Mouse (Mus musculus): ENCODE results near the gene Olfr593. TPM values are rescaled to one million over a fixed set of nuclear protein-coding genes. Genes with fewer than 3 reads are reported as not detected.

The Olfr593 gene
- polyA plus RNA-seq (2014; fragmentation: Illumina TruSeq; extraction: RNeasy Lipid Tissue Mini Kit (QIAGEN cat#74804); ENCODE audit: low read depth, low replicate concordance), result not detected

DNA sequence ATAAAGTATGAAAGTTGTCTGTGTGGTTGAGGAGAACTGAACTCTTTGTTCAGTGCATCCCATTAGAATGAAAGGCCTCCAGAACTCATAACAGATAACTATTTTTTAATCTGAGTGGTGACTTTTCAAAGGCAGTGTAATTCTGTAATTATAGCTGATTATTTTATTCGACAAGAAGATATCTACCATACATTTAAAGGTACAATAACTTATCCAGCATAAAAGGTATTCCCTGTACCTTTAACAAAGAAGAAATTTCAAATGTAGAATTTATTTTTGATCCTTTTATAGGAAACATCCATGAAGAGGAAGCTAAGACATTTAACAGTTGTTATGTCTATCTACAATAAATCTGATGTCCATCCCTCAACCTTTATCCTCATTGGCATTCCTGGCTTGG lies at the start of gene Olfr593:
TSS of gene Olfr593 (plus strand) at position 301 of the 400 bp plus-strand sequence.

DNA sequence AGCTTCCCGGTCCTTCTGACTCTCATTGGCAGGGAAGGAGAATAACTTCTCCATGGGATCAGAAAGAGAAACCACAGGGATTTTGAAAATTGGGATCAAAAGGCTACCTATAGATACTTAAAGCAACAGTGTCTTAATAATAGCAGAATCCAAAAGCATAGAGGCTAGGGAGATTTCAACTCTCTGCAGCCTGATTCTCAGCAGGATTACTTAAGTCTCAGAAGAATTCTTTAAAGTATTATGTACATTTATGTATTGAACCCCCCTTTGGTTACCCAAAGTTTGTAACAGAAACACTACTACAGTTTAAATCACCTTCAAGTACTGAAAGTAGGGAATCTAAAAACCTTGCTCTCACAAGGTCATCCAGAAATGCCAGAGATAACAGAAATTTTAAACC lies 33.4 kb upstream of the Olfr593 start, which contains the start of gene Olfr591:
TSS of gene Olfr591 (minus strand) at position 101 of the 400 bp plus-strand sequence.

DNA sequence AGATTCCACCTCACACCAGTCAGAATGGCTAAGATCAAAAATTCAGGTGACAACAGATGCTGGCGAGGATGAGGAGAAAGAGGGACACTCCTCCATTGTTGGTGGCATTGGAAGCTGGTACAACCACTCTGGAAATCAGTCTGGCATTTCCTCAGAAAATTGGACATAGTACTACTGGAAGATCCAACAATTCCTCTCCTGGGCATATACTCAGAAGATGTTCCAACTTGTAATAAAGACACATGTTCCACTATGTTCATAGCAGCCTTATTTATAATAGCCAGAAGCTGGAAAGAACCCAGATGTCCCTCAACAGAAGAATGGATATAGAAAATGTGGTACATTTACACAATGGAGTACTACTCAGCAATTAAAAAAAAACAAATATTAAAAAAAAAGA lies 27.2 kb upstream of the Olfr593 start, which contains the start of gene Olfr592:
TSS of gene Olfr592 (plus strand) at position 301 of the 400 bp plus-strand sequence.

DNA sequence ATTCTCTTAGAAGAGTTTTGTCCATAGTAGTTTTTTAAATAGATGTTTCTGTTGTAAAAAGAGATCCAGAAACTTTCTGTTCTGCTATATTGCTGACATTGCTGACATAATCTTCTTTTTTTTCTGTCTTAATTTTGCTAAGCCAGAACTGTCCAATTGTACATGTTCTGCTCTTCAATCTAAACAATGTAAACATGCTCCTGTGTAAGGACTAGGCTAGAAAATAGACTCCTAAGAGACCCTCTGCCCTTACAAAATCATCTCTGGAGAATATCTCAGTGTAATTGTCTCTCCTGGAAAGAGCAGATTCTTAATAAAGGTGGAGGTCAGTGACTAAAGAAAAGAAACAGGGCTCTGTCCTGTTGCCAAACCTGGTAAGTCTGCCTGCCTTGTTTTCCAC lies 5.0 kb downstream of the Olfr593 start, which contains the start of gene Olfr594:
TSS of gene Olfr594 (plus strand) at position 301 of the 400 bp plus-strand sequence.

DNA sequence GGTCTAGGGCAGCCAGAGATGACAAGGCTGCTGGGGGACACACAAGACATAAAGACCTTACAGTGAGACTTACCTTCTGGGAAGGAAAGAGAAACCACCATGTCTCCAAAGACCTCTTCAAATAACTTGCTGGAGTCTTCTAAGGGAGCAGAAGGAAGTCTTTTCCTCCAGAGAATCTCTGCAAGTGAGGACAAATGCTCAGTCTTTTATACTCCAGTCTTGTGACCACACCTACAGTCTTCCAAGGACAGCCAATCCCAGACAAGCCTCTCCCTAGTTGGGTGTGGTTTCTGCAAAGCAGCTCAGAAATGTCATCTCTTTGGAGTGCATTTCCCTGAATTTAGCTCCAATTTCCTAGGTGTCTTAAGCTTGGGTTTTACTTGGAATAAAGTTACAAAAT lies 40.7 kb downstream of the Olfr593 start, which contains the start of gene Usp17ld:
TSS of gene Usp17ld (minus strand) at position 101 of the 400 bp plus-strand sequence.

Other genes with a start within 250 kb of the Olfr593 start
- gene Olfr576, start 249.2 kb upstream of the Olfr593 start, polyA plus RNA-seq (2014; fragmentation: Illumina TruSeq; extraction: RNeasy Lipid Tissue Mini Kit (QIAGEN cat#74804); ENCODE audit: low read depth, low replicate concordance), result not detected
- not detected for gene Olfr577, start 235.9 kb upstream of the Olfr593 start, polyA plus RNA-seq (2014; fragmentation: Illumina TruSeq; extraction: RNeasy Lipid Tissue Mini Kit (QIAGEN cat#74804); ENCODE audit: low read depth, low replicate concordance)
- not detected for gene Olfr578, start 222.5 kb upstream of the Olfr593 start, polyA plus RNA-seq (2014; fragmentation: Illumina TruSeq; extraction: RNeasy Lipid Tissue Mini Kit (QIAGEN cat#74804); ENCODE audit: low read depth, low replicate concordance)
- gene Olfr582, start 173.8 kb upstream of the Olfr593 start, polyA plus RNA-seq (2014; fragmentation: Illumina TruSeq; extraction: RNeasy Lipid Tissue Mini Kit (QIAGEN cat#74804); ENCODE audit: low read depth, low replicate concordance), result not detected
- gene Olfr583, start 160.6 kb upstream of the Olfr593 start, polyA plus RNA-seq (2014; fragmentation: Illumina TruSeq; extraction: RNeasy Lipid Tissue Mini Kit (QIAGEN cat#74804); ENCODE audit: low read depth, low replicate concordance), result not detected
- gene Olfr584, start 130.0 kb upstream of the Olfr593 start, polyA plus RNA-seq (2014; fragmentation: Illumina TruSeq; extraction: RNeasy Lipid Tissue Mini Kit (QIAGEN cat#74804); ENCODE audit: low read depth, low replicate concordance), result not detected
- not detected for gene Olfr585, start 114.1 kb upstream of the Olfr593 start, polyA plus RNA-seq (2014; fragmentation: Illumina TruSeq; extraction: RNeasy Lipid Tissue Mini Kit (QIAGEN cat#74804); ENCODE audit: low read depth, low replicate concordance)
- gene Olfr586, start 86.2 kb upstream of the Olfr593 start, polyA plus RNA-seq (2014; fragmentation: Illumina TruSeq; extraction: RNeasy Lipid Tissue Mini Kit (QIAGEN cat#74804); ENCODE audit: low read depth, low replicate concordance), result not detected
- gene Olfr588-ps1, start 71.0 kb upstream of the Olfr593 start, polyA plus RNA-seq (2014; fragmentation: Illumina TruSeq; extraction: RNeasy Lipid Tissue Mini Kit (QIAGEN cat#74804); ENCODE audit: low read depth, low replicate concordance), result not detected
- not detected for gene Olfr589, start 55.5 kb upstream of the Olfr593 start, polyA plus RNA-seq (2014; fragmentation: Illumina TruSeq; extraction: RNeasy Lipid Tissue Mini Kit (QIAGEN cat#74804); ENCODE audit: low read depth, low replicate concordance)
- not detected for gene Olfr591, start 33.5 kb upstream of the Olfr593 start, polyA plus RNA-seq (2014; fragmentation: Illumina TruSeq; extraction: RNeasy Lipid Tissue Mini Kit (QIAGEN cat#74804); ENCODE audit: low read depth, low replicate concordance)
- gene Olfr592, start 27.1 kb upstream of the Olfr593 start, polyA plus RNA-seq (2014; fragmentation: Illumina TruSeq; extraction: RNeasy Lipid Tissue Mini Kit (QIAGEN cat#74804); ENCODE audit: low read depth, low replicate concordance), result not detected
- gene Olfr594, start 5.1 kb downstream of the Olfr593 start, polyA plus RNA-seq (2014; fragmentation: Illumina TruSeq; extraction: RNeasy Lipid Tissue Mini Kit (QIAGEN cat#74804); ENCODE audit: low read depth, low replicate concordance), result not detected
- gene Usp17ld, start 40.6 kb downstream of the Olfr593 start, polyA plus RNA-seq (2014; fragmentation: Illumina TruSeq; extraction: RNeasy Lipid Tissue Mini Kit (QIAGEN cat#74804); ENCODE audit: low read depth, low replicate concordance), result not detected
- gene Olfr596, start 93.8 kb downstream of the Olfr593 start, polyA plus RNA-seq (2014; fragmentation: Illumina TruSeq; extraction: RNeasy Lipid Tissue Mini Kit (QIAGEN cat#74804); ENCODE audit: low read depth, low replicate concordance), result not detected
- gene Olfr597, start 104.5 kb downstream of the Olfr593 start, polyA plus RNA-seq (2014; fragmentation: Illumina TruSeq; extraction: RNeasy Lipid Tissue Mini Kit (QIAGEN cat#74804); ENCODE audit: low read depth, low replicate concordance), result not detected
- not detected for gene Olfr598, start 111.7 kb downstream of the Olfr593 start, polyA plus RNA-seq (2014; fragmentation: Illumina TruSeq; extraction: RNeasy Lipid Tissue Mini Kit (QIAGEN cat#74804); ENCODE audit: low read depth, low replicate concordance)
- gene Olfr599, start 124.1 kb downstream of the Olfr593 start, polyA plus RNA-seq (2014; fragmentation: Illumina TruSeq; extraction: RNeasy Lipid Tissue Mini Kit (QIAGEN cat#74804); ENCODE audit: low read depth, low replicate concordance), result not detected
- gene Olfr600, start 137.8 kb downstream of the Olfr593 start, polyA plus RNA-seq (2014; fragmentation: Illumina TruSeq; extraction: RNeasy Lipid Tissue Mini Kit (QIAGEN cat#74804); ENCODE audit: low read depth, low replicate concordance), result not detected
- gene Olfr601, start 150.8 kb downstream of the Olfr593 start, polyA plus RNA-seq (2014; fragmentation: Illumina TruSeq; extraction: RNeasy Lipid Tissue Mini Kit (QIAGEN cat#74804); ENCODE audit: low read depth, low replicate concordance), result not detected
- gene Olfr603, start 174.3 kb downstream of the Olfr593 start, polyA plus RNA-seq (2014; fragmentation: Illumina TruSeq; extraction: RNeasy Lipid Tissue Mini Kit (QIAGEN cat#74804); ENCODE audit: low read depth, low replicate concordance), result not detected
- gene Usp17lc, start 203.2 kb downstream of the Olfr593 start, polyA plus RNA-seq (2014; fragmentation: Illumina TruSeq; extraction: RNeasy Lipid Tissue Mini Kit (QIAGEN cat#74804); ENCODE audit: low read depth, low replicate concordance), result not detected
- gene Olfr605, start 233.6 kb downstream of the Olfr593 start, polyA plus RNA-seq (2014; fragmentation: Illumina TruSeq; extraction: RNeasy Lipid Tissue Mini Kit (QIAGEN cat#74804); ENCODE audit: low read depth, low replicate concordance), result not detected
- gene Olfr606, start 237.2 kb downstream of the Olfr593 start, polyA plus RNA-seq (2014; fragmentation: Illumina TruSeq; extraction: RNeasy Lipid Tissue Mini Kit (QIAGEN cat#74804); ENCODE audit: low read depth, low replicate concordance), result not detected

All from sigmoid colon, adult 10 weeks (tissue).